Mouse (Mus musculus): ENCODE measurements around the gene Onecut1. TPM values are rescaled to one million over a fixed set of nuclear protein-coding genes. Genes with fewer than 3 reads are reported as not detected.

Gene Onecut1
- polyA plus RNA-seq (2014; fragmentation: Nextera tagmentation; extraction: Ambion mirVana): 0.09 TPM in 1 of 2 replicates, not detected in the other

DNA sequence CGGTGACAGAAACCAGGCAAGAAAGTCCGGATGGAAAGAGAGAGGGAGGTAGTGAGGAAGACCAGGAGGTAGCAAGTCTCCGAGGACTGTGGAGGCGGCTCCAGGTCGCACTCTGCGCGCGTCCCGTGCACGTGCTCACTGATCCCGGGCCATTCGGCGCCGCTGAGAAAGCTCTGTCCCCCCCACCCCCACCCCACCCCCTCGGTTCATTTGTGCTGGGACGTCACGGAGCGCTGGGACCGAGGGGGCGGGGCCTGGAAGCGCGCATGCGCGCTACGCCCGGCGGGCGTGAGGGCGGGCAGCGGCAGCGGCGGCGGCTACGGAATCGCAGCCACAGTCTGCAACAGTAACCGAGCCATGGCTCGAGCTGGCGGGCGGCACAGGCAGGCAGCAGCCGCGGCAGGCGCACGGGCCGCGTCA, at the start of gene Onecut1:
Gene Onecut1 (plus strand): TSS at position 361 of the 420 bp plus-strand sequence.
- ATAC-seq (ENCODE audit: insufficient number of reproducible peaks, low FRiP score, low TSS enrichment, low read depth): peak; percentile 55
- Histone ChIP-seq H3K9me3 (ENCODE audit: control insufficient read depth, low read length) (no peaks in the 10 kb centered on the region), H3K36me3 (ENCODE audit: control insufficient read depth, insufficient read depth, low read length) (no peaks in the 10 kb centered on the region), H3K4me1 (ENCODE audit: control insufficient read depth, insufficient read depth, low read length) (0 out of 2 replicates have a peak, but pooled peaks cover 6% of the 10 kb centered on the region), H3K4me2 (ENCODE audit: low read depth, severe bottlenecking) (peak within 1 kb of the TSS; percentile 93), H3K4me3 (ENCODE audit: low read depth, low read length) (peak within 1 kb of the TSS; percentile 45), H3K27ac (replicated peaks; ENCODE audit: low read depth, low read length) (no peak within 1 kb of the TSS), H3K27me3 (ENCODE audit: control insufficient read depth, insufficient read depth, low read length) (peaks cover 92% of the 10 kb centered on the region), H3K9ac (ENCODE audit: low read length) (peak within 1 kb of the TSS; percentile 27; the same call in 1 of the 2 replicates)
- peak; percentile 86 for DNase-seq (ENCODE audit: low spot score)
- under 1% methylated on average over 40 of the region's 45 CpGs for WGBS

DNA sequence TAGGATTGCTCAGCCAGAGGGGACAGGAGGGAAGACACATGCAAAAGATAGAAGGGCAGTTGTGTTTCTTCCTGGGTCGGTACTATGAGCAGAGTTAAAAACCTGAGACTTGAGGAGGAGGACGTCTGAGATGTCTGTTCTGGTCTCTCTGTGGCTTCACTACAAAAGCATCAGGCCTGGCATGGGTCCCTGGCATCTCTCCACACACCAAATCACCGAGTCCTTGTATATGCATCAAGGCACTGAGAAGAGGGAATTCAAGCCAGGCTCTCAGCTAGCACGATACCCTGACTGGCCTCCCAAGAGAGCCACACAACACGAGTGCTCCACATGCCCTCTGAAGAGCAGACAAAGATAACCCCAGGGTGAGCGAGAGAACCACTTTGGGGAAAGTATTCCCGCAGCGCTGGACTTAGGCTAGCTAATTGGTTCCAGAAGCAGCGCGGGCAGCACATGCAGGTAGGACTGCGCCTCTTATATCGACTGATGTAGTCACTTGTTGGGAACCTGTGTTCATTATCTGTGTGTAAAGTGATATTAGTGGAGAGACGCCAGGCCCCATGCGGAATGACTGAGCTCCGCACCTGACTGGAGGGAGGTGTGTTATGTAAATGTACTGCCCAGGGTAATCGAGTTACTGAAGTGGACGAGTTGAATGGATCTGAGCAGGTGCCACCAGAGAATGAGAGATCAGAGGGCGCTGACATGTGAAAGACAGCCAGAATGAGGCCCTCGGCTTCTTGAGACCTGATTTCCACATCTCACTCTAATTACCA, 41.8 kb upstream of the Onecut1 start:
- no peak overlapping the region for H3K27ac ChIP-seq (replicated peaks; ENCODE audit: low read depth, low read length)
- 0 out of 2 replicates have a peak, but pooled peaks cover 5% of the 10 kb centered on the region for H3K4me1 ChIP-seq (ENCODE audit: control insufficient read depth, insufficient read depth, low read length)
- no peaks in the 10 kb centered on the region for H3K9me3 ChIP-seq (ENCODE audit: control insufficient read depth, low read length)
- WGBS: 40% methylated on average over 19 of the region's 19 CpGs
- H3K9ac ChIP-seq (ENCODE audit: low read length): no peak overlapping the region
- ATAC-seq (ENCODE audit: insufficient number of reproducible peaks, low FRiP score, low TSS enrichment, low read depth) (no peak), DNase-seq (ENCODE audit: low spot score) (peak; percentile 31)
- H3K36me3 ChIP-seq (ENCODE audit: control insufficient read depth, insufficient read depth, low read length): no peaks in the 10 kb centered on the region
- H3K27me3 ChIP-seq (ENCODE audit: control insufficient read depth, insufficient read depth, low read length): no peaks in the 10 kb centered on the region
- H3K4me3 ChIP-seq (ENCODE audit: low read depth, low read length): no peak overlapping the region
- H3K4me2 ChIP-seq (ENCODE audit: low read depth, severe bottlenecking): no peak overlapping the region

DNA sequence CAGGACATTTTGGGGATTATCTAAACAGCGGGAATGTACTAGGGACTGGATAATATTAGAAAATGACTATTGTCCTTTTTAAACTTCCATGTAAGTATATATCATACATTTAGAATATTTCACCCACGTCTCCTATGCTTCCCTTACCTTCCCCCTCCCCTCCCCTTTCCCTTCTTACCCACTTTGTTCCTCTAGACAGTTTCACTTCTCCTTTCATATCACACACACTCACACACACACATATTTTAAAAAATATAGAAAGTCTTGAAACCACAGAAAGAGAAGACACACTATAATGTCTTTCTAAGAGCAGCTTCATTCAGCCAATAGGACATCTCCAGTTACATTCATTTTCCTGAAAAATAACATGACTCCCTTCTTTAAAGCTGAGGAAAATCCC, 36.6 kb upstream of the Onecut1 start:
- H3K4me3 ChIP-seq (ENCODE audit: low read depth, low read length): no peak overlapping the region
- no peaks in the 10 kb centered on the region for H3K36me3 ChIP-seq (ENCODE audit: control insufficient read depth, insufficient read depth, low read length)
- H3K27ac ChIP-seq (replicated peaks; ENCODE audit: low read depth, low read length): no peak overlapping the region
- H3K9ac ChIP-seq (ENCODE audit: low read length): no peak overlapping the region
- WGBS: 90% methylated on average over 2 of the region's 2 CpGs
- ATAC-seq (ENCODE audit: insufficient number of reproducible peaks, low FRiP score, low TSS enrichment, low read depth): no peak
- DNase-seq (ENCODE audit: low spot score): no peak
- no peaks in the 10 kb centered on the region for H3K9me3 ChIP-seq (ENCODE audit: control insufficient read depth, low read length)
- 0 out of 2 replicates have a peak, but pooled peaks cover 2% of the 10 kb centered on the region for H3K4me1 ChIP-seq (ENCODE audit: control insufficient read depth, insufficient read depth, low read length)
- no peak overlapping the region for H3K4me2 ChIP-seq (ENCODE audit: low read depth, severe bottlenecking)
- no peaks in the 10 kb centered on the region for H3K27me3 ChIP-seq (ENCODE audit: control insufficient read depth, insufficient read depth, low read length)

DNA sequence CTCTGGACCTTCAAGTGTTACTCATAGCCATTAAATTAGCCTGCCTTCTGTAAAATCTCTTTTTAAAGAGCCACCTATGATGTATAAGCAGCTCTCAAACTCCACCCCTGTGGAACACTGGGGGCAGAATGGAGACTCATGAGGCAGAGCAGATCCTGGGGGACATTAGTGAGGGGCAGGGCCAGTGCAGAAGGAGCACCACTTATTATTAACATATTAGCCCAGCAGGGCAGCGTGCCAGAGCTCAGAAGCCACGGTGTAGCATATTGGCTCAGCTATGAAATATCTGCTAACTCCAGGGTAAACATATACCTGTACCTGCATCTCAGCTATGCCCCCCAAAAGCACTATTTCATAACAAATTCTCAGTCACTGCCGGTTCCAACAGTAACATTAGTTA, 32.5 kb upstream of the Onecut1 start:
- DNase-seq (ENCODE audit: low spot score) (no peak), ATAC-seq (ENCODE audit: insufficient number of reproducible peaks, low FRiP score, low TSS enrichment, low read depth) (no peak)
- Histone ChIP-seq H3K9me3 (ENCODE audit: control insufficient read depth, low read length) (no peaks in the 10 kb centered on the region), H3K4me2 (ENCODE audit: low read depth, severe bottlenecking) (no peak overlapping the region), H3K27me3 (ENCODE audit: control insufficient read depth, insufficient read depth, low read length) (no peaks in the 10 kb centered on the region), H3K9ac (ENCODE audit: low read length) (no peak overlapping the region), H3K27ac (replicated peaks; ENCODE audit: low read depth, low read length) (no peak overlapping the region), H3K4me1 (ENCODE audit: control insufficient read depth, insufficient read depth, low read length) (no peaks in the 10 kb centered on the region), H3K36me3 (ENCODE audit: control insufficient read depth, insufficient read depth, low read length) (no peaks in the 10 kb centered on the region), H3K4me3 (ENCODE audit: low read depth, low read length) (no peak overlapping the region)
- 81% methylated on average over 3 of the region's 3 CpGs for WGBS

DNA sequence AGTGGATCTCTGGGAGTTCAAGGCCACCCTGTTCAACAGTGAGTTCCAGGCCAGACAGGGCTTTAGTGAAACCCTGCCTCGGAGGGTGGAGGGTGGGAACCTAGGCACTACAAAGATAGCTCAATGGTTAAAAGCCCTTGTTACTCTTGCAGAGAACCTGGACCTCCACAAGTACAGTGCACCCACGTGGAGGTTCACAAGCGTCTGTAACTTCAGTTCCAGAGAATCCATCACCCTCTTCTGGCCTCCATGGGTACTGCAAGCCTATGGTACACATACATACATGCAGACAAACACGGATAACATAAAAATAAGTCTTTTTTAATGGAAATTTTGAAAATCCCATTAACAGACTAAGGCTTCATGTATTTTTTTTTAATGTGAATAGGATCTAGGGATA, 18.8 kb upstream of the Onecut1 start:
- DNase-seq (ENCODE audit: low spot score): no peak
- H3K27me3 ChIP-seq (ENCODE audit: control insufficient read depth, insufficient read depth, low read length): peaks cover 18% of the 10 kb centered on the region
- H3K9me3 ChIP-seq (ENCODE audit: control insufficient read depth, low read length): no peaks in the 10 kb centered on the region; the same call in 1 of the 2 replicates
- H3K4me2 ChIP-seq (ENCODE audit: low read depth, severe bottlenecking): no peak overlapping the region
- no peaks in the 10 kb centered on the region for H3K36me3 ChIP-seq (ENCODE audit: control insufficient read depth, insufficient read depth, low read length)
- WGBS: 85% methylated on average over 4 of the region's 4 CpGs
- ATAC-seq (ENCODE audit: insufficient number of reproducible peaks, low FRiP score, low TSS enrichment, low read depth): no peak
- no peaks in the 10 kb centered on the region for H3K4me1 ChIP-seq (ENCODE audit: control insufficient read depth, insufficient read depth, low read length)
- H3K9ac ChIP-seq (ENCODE audit: low read length): no peak overlapping the region
- H3K27ac ChIP-seq (replicated peaks; ENCODE audit: low read depth, low read length): no peak overlapping the region
- no peak overlapping the region for H3K4me3 ChIP-seq (ENCODE audit: low read depth, low read length)

DNA sequence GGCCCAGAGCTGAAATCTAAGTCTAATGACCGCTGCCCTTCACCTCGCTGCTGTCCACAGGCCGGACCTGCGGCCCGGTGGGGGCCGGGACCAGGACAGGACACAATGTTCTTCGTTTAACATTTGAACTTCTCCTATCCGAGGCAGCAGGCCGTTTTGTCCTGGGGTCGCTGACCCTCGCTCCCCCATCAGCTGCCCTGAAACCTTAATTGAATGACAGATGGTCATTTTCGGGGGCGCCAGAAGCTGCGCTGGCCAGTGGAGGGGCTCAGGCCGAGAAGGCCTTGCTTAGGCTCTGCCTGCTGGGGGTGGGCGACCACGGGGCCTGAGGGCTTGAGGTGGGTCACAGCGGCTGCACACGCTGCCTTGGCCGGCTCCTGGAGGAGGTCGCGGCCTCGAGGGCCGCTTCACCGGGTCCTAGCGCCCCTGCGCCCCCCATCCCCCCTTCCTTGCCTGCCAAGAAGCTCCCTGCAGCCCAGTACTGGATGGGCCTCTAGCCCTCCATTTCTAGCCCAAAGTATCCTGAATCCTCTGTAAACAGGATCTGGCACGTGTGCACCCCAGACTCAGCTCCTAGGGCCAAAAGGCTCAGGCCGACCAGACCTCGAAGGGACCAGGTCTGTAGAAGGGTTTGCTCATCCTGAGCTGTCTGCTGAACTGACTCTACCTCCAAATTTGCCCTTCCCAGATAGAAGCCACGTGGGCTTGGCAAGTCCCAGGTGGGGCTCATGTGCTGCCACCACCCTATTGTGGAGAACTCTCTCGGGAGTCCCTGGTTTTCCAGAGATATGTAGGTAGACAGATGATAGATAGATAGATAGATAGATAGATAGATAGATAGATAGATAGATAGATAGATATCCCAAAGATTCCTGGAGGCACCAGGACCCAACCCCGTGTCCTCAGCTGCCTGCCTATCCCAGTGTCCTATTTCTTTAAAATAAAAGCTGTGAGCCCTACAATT, 14.6 kb upstream of the Onecut1 start:
- WGBS: 1% methylated on average over 33 of the region's 33 CpGs
- no peak for ATAC-seq (ENCODE audit: insufficient number of reproducible peaks, low FRiP score, low TSS enrichment, low read depth)
- peaks cover 11% of the 10 kb centered on the region; the same call in 1 of the 2 replicates for H3K4me1 ChIP-seq (ENCODE audit: control insufficient read depth, insufficient read depth, low read length)
- no peaks in the 10 kb centered on the region for H3K36me3 ChIP-seq (ENCODE audit: control insufficient read depth, insufficient read depth, low read length)
- peaks cover 57% of the 10 kb centered on the region for H3K27me3 ChIP-seq (ENCODE audit: control insufficient read depth, insufficient read depth, low read length)
- DNase-seq (ENCODE audit: low spot score): peak; percentile 35
- no peak overlapping the region for H3K4me2 ChIP-seq (ENCODE audit: low read depth, severe bottlenecking)
- no peak overlapping the region for H3K9ac ChIP-seq (ENCODE audit: low read length)
- H3K27ac ChIP-seq (replicated peaks; ENCODE audit: low read depth, low read length): no peak overlapping the region
- H3K4me3 ChIP-seq (ENCODE audit: low read depth, low read length): 0 out of 2 replicates have a peak overlapping the region, but pooled peaks have one; percentile 5
- H3K9me3 ChIP-seq (ENCODE audit: control insufficient read depth, low read length): no peaks in the 10 kb centered on the region; the same call in 1 of the 2 replicates

DNA sequence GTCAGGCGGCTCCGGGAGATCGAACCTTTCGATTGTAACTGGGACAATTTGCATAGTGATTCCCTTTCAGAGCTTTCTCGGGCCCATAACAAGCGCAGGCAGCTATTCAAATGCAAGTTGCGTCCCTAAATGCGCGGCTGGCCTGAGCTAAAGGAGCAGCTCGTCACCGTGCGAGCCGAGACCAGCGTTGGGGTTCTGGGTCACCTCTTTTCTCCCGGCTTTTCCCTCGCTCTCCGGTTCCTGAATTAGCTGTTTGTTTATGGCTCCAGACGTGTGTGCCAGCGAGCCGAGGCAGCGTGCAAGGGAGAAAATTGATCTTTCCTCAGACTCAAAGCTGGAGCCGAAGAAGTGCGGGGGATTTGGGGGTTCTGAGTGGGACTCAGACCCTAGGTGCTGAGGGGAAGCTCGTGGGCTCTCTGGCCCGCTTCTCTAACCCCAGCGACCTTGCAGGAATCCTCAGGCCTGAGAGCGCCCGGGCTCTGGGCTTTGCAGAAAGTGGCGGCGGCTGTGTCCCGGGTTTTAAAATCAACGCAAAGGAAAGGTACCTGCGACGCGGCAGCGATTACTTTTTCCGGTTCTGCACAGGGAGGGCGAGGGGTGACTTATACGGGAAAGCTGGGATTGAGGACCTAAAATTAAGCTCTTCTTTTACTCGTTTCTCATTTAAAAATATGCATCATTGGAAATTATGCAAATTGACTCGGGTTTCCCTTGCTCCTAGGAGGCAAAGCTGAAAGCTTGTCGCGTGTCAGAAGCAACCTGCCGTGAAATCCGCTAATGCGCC, 13.1 kb upstream of the Onecut1 start:
- Histone ChIP-seq H3K4me3 (ENCODE audit: low read depth, low read length) (peak overlapping the region; percentile 16; the same call in 1 of the 2 replicates), H3K9ac (ENCODE audit: low read length) (no peak overlapping the region), H3K27me3 (ENCODE audit: control insufficient read depth, insufficient read depth, low read length) (peaks cover 71% of the 10 kb centered on the region), H3K4me1 (ENCODE audit: control insufficient read depth, insufficient read depth, low read length) (peaks cover 11% of the 10 kb centered on the region; the same call in 1 of the 2 replicates), H3K36me3 (ENCODE audit: control insufficient read depth, insufficient read depth, low read length) (no peaks in the 10 kb centered on the region), H3K4me2 (ENCODE audit: low read depth, severe bottlenecking) (peak overlapping the region; percentile 36; the same call in 1 of the 2 replicates), H3K27ac (replicated peaks; ENCODE audit: low read depth, low read length) (no peak overlapping the region), H3K9me3 (ENCODE audit: control insufficient read depth, low read length) (no peaks in the 10 kb centered on the region)
- no peak for ATAC-seq (ENCODE audit: insufficient number of reproducible peaks, low FRiP score, low TSS enrichment, low read depth)
- peak; percentile 64 for DNase-seq (ENCODE audit: low spot score)
- WGBS: under 1% methylated on average over 46 of the region's 46 CpGs

Measured in limb, embryonic 11.5 days (tissue).